Mouse (Mus musculus) heart, adult 2 months (tissue): ENCODE measurements around the gene Zdhhc8. TPM values are rescaled to one million over a fixed set of nuclear protein-coding genes. Genes with fewer than 3 reads are reported as not detected.

ENCODE experiments used
- DNase-seq, 2 experiments: peaks; one replicate each; pipeline ENCODE4 v3.0.0; 2021
- H3K27ac ChIP-seq: fragments of 200-600 bp; 2 replicates; pipeline ENCODE4 v1.8.1; 2022
- H3K27me3 ChIP-seq: fragments of 200-500 bp; 2 replicates; pipeline ENCODE4 v1.6.1; 2012; ENCODE audit warnings: mild to moderate bottlenecking, low read length, inconsistent platforms, mixed read lengths; ENCODE audit not compliant: control insufficient read depth, insufficient read depth
- H3K36me3 ChIP-seq: fragments of 200-500 bp; 2 replicates; pipeline ENCODE4 v1.6.1; 2012; ENCODE audit warnings: low read length, inconsistent platforms; ENCODE audit not compliant: control insufficient read depth, insufficient read depth
- H3K4me1 ChIP-seq: fragments of 200-500 bp; 2 replicates; pipeline ENCODE4 v1.6.1; 2011; ENCODE audit warnings: low read length; ENCODE audit not compliant: control insufficient read depth, insufficient read depth
- H3K4me3 ChIP-seq: fragments of 200-600 bp; 2 replicates; pipeline ENCODE4 v1.8.1; 2022
- H3K79me2 ChIP-seq: fragments of 200-500 bp; replicated peaks from 2 replicates; pipeline ENCODE4 v1.6.1; 2012; ENCODE audit warnings: mild to moderate bottlenecking, inconsistent platforms, low read length, moderate library complexity, mixed read lengths; ENCODE audit not compliant: control insufficient read depth, insufficient read depth
- H3K9ac ChIP-seq: fragments of 200-500 bp; 2 replicates; pipeline ENCODE4 v1.6.1; 2012; ENCODE audit warnings: low read depth, mild to moderate bottlenecking, control low read depth, inconsistent platforms, low read length, mixed read lengths
- CTCF ChIP-seq: fragments of 200-600 bp; IDR thresholded peaks from 2 replicates; pipeline ENCODE4 v1.8.1; 2022; ENCODE audit warnings: antibody characterized with exemption, mild to moderate bottlenecking, moderate library complexity
- EP300 ChIP-seq: fragments of 200-500 bp; IDR thresholded peaks from 2 replicates; pipeline ENCODE4 v1.6.1; 2011; ENCODE audit warnings: low read depth, low read length, control low read depth; ENCODE audit not compliant: insufficient read depth
- POLR2A ChIP-seq: fragments of 200-500 bp; IDR thresholded peaks from 2 replicates; pipeline ENCODE4 v1.6.1; 2011; ENCODE audit warnings: mild to moderate bottlenecking, low read depth, low read length, control low read depth; ENCODE audit not compliant: insufficient read depth
- WGBS: fragments of 180-500 bp; shearing (Covaris S2); methylation state at CpG from one replicate; pipeline ENCODE4 v1.1.7; 2018; 5-methylcytosine and 5-hydroxymethylcytosine counted together
- intact Hi-C: fragments of 180-260 bp; cut with DNase I; formaldehyde crosslinking; loops from one replicate; pipeline ENCODE4 v1.15.1; 2025
- polyA plus RNA-seq: library from polyadenylated mRNA; depleted of rRNA; stranded (reverse); fragments of >200 nt; gene quantifications from 2 replicates; pipeline ENCODE4 v1.2.3, GENCODE M21; 2012
- total RNA-seq, 2 experiments: library from RNA; stranded (reverse); gene quantifications; 2 replicates each; pipeline ENCODE4 v1.2.3; 2021

Zdhhc8 gene
- total and polyA plus RNA-seq, 3 experiments: 19.6 to 51.5 (median 22.7) TPM

DNA sequence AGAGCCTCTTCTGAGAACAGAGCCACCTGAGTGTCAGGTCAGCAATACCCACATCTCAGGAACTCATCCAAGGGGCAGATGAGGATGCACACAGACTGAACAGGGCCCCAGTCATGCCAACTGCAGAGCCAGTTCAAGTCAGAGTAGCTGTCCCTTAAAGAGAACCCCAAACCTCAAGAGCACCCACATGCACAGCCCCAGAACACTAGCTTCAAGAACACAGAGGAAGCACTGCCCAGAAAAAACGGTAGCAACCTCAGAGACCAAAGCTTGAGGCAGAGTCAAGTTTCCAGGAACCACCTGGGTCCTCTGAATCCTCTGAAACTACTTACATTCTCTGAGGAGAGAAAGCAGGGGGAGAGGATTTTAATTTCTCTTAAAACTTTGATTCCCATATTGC is 1.5 kb downstream of the Zdhhc8 start:
- WGBS: 7% methylated on average over 1 of the region's 1 CpGs
- peaks cover 29% of the 10 kb centered on the region for H3K4me1 ChIP-seq
- intact Hi-C loops: loop anchor here (10.0 kb wide), 1 partner anchor 309 kb away; the partner anchor contains the start of gene Slc25a1

DNA sequence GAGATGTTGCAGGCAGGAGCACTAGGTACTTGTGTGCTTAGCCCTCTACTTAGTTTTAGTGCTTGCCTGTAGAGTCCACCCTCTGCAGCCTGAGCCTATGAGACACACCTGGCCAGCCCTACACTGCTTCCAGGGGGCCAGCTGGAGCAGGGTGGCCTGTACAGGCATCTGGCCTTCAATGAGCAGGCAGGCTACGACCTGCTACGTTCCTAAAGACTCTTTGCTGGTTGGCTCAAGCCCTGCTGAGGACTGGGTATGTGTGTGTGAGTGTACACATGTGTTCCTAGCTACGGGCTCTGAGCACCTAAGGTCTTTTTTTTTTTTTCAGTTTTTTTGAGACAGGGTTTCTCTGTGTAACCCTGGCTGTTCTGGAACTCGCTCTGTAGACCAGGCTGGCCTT is 3.5 kb downstream of the Zdhhc8 start:
- no peak overlapping the region for H3K9ac ChIP-seq
- no peaks in the 10 kb centered on the region for H3K27me3 ChIP-seq
- H3K4me1 ChIP-seq: peaks cover 29% of the 10 kb centered on the region
- DNase-seq: no peak
- H3K27ac ChIP-seq: no peak overlapping the region; the same call in 1 of the 2 replicates
- TF ChIP-seq POLR2A (no peak), CTCF (no peak), EP300 (no peak)
- intact Hi-C loops: loop anchor here (10.0 kb wide), 1 partner anchor 307 kb away; the partner anchor contains the start of gene Slc25a1
- no peaks in the 10 kb centered on the region for H3K36me3 ChIP-seq
- WGBS: 67% methylated on average over 4 of the region's 4 CpGs
- H3K79me2 ChIP-seq: peaks cover 4% of the 10 kb centered on the region
- H3K4me3 ChIP-seq: no peak overlapping the region

More for the DNA sequence above, 1.5 kb downstream of the Zdhhc8 start:
- Histone ChIP-seq H3K27ac (peak overlapping the region; percentile 78; the same call in 1 of the 2 replicates), H3K27me3 (no peaks in the 10 kb centered on the region), H3K4me3 (no peak overlapping the region), H3K9ac (no peak overlapping the region), H3K79me2 (peaks cover 4% of the 10 kb centered on the region), H3K36me3 (no peaks in the 10 kb centered on the region)
- no peak for DNase-seq
- TF ChIP-seq POLR2A (no peak), EP300 (no peak), CTCF (no peak)

DNA sequence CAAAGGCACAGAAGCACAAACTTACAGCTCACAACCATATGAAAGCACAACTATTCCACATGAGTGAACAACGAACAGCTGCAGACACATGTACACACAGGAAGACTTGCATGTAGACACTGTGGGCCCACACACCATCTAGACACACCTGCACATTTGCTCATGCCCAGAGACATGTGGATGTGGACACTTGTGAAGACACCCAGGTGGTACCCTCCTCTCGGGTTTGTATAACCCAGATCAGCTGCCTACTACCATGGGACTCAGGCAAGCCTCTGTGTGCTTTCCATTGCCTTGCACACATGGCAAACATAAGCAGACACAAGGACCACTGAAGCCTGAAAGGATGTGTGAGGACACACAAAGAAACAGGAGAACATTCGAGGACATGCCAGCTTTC is 3.9 kb downstream of the Zdhhc8 start:
- H3K27ac ChIP-seq: peak overlapping the region; percentile 85; the same call in 1 of the 2 replicates
- no peak overlapping the region for H3K4me3 ChIP-seq
- H3K79me2 ChIP-seq: peaks cover 4% of the 10 kb centered on the region
- no peak for DNase-seq
- H3K36me3 ChIP-seq: no peaks in the 10 kb centered on the region
- H3K9ac ChIP-seq: no peak overlapping the region
- TF ChIP-seq POLR2A (no peak), EP300 (no peak), CTCF (no peak)
- 65% methylated on average over 3 of the region's 3 CpGs for WGBS
- no peaks in the 10 kb centered on the region for H3K27me3 ChIP-seq
- intact Hi-C loops: loop anchor here (10.0 kb wide), 1 partner anchor 306 kb away; the partner anchor contains the start of gene Slc25a1
- peaks cover 29% of the 10 kb centered on the region for H3K4me1 ChIP-seq

DNA sequence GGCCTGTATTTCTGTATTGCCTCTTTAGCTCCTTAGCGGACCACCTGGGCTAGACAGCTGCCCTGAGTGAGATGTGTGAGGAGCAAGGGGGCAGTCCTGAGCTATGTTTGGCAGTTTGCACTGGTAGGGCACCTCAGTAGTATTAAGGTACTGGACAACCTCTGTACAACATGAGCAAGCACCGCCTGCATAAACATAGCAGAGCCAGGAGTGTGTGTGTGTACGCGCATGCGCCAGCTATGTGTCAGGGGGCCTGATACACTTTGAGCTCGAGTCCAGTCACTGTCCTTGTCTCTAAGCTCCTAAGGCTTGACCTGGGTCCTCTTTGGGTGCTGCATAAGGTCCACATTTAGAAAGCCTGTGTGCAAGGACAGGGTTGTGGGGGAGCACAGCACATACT is 4.3 kb downstream of the Zdhhc8 start:
- intact Hi-C loops: loop anchor here (10.0 kb wide), 1 partner anchor 306 kb away; the partner anchor contains the start of gene Slc25a1
- 62% methylated on average over 6 of the region's 6 CpGs for WGBS
- DNase-seq: no peak
- Histone ChIP-seq H3K79me2 (peaks cover 4% of the 10 kb centered on the region), H3K4me3 (no peak overlapping the region), H3K9ac (no peak overlapping the region), H3K36me3 (no peaks in the 10 kb centered on the region), H3K4me1 (peaks cover 29% of the 10 kb centered on the region), H3K27ac (peak overlapping the region; percentile 85), H3K27me3 (no peaks in the 10 kb centered on the region)
- TF ChIP-seq POLR2A (no peak; the same call in 1 of the 2 replicates), CTCF (no peak), EP300 (0 out of 2 replicates have a peak, but pooled peaks have one; percentile 4)

DNA sequence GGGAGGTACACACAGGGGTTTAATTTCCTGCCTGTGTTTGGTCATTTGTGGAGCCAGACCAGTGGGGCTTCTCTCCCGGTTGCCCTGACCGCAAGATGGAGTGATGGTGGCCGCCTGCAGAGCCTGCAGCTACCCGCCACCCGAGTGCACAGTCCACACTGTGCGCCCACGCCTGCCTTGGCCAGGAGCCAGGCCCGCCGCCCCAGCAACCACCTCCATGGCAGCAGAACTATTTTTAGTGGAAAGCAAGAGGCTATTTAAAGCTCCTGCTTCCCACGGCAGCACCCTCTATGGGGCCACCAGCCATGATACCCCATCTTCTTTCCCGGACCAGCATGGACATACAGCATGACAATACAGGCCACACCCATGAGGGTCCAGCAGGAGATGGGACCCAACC is 5.3 kb downstream of the Zdhhc8 start:
- H3K27ac ChIP-seq: peak overlapping the region; percentile 85
- no peaks in the 10 kb centered on the region for H3K27me3 ChIP-seq
- H3K4me3 ChIP-seq: no peak overlapping the region; the same call in 1 of the 2 replicates
- WGBS: 16% methylated on average over 11 of the region's 11 CpGs
- H3K4me1 ChIP-seq: peaks cover 29% of the 10 kb centered on the region
- DNase-seq: peak; percentile 65 to 76
- peak overlapping the region; percentile 14 for H3K9ac ChIP-seq
- no peaks in the 10 kb centered on the region for H3K36me3 ChIP-seq
- no peak for TF ChIP-seq EP300
- 0 out of 2 replicates have a peak, but pooled peaks have one; percentile 19 for TF ChIP-seq POLR2A
- intact Hi-C loops: loop anchor here (10.0 kb wide), 1 partner anchor 305 kb away; the partner anchor contains the start of gene Slc25a1
- H3K79me2 ChIP-seq: peaks cover 4% of the 10 kb centered on the region

DNA sequence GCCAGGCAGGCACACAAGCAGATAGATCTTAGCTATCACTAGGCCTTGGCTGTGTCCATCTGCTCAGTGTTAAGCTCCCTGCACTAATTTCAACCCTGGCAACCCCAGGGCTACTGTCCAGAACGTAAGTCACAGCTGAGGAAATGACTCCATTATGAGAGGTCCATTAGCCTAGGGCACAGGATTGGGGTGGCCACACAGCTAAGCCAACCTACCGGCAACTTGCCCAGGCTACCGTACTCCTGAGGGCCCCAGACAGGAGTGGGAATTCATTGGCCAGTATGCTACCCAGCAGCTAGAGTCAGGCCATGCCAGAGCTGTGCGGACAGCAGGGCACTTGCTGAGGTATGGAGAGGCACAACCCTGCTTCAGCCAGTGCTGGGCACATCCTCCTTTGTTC is 6.1 kb downstream of the Zdhhc8 start:
- whole genome bisulfite sequencing: 61% methylated on average over 4 of the region's 4 CpGs
- H3K9ac ChIP-seq: peak overlapping the region; percentile 21; the same call in 1 of the 2 replicates

More for the DNA sequence above, 6.1 kb downstream of the Zdhhc8 start:
- TF ChIP-seq POLR2A (no peak), EP300 (no peak), CTCF (no peak)
- Histone ChIP-seq H3K36me3 (no peaks in the 10 kb centered on the region), H3K27ac (peak overlapping the region; percentile 85), H3K4me3 (no peak overlapping the region), H3K27me3 (no peaks in the 10 kb centered on the region), H3K79me2 (peaks cover 4% of the 10 kb centered on the region), H3K4me1 (peaks cover 27% of the 10 kb centered on the region)
- intact Hi-C loops: no loop called here
- peak in 1 of 2 experiments; percentile 33 for DNase-seq
